Mouse (Mus musculus) forebrain, embryonic 12.5 days (tissue): ENCODE measurements around the gene Emp3. TPM values are rescaled to one million over a fixed set of nuclear protein-coding genes. Genes with fewer than 3 reads are reported as not detected.

Experiments used
- ATAC-seq: fragments of 200-750 bp; cut with Nextera tagmentation; 2 replicates; pipeline ENCODE4 v1.8.0; 2017; ENCODE audit warnings: moderate TSS enrichment; ENCODE audit not compliant: low FRiP score
- H3K27ac ChIP-seq: fragments of 300-500 bp; sonication (generic); 2 replicates; pipeline ENCODE4 v1.5.1; 2016; ENCODE audit warnings: mild to moderate bottlenecking
- H3K27me3 ChIP-seq: fragments of 300-500 bp; sonication (generic); 2 replicates; pipeline ENCODE4 v1.6.1; 2016; ENCODE audit warnings: mild to moderate bottlenecking
- H3K36me3 ChIP-seq: fragments of 300-500 bp; sonication (generic); replicated peaks from 2 replicates; pipeline ENCODE4 v1.6.1; 2016; ENCODE audit warnings: mild to moderate bottlenecking
- H3K4me1 ChIP-seq: fragments of 300-500 bp; sonication (generic); 2 replicates; pipeline ENCODE4 v1.6.1; 2016
- H3K4me2 ChIP-seq: fragments of 300-500 bp; sonication (generic); 2 replicates; pipeline ENCODE4 v1.6.1; 2016; ENCODE audit warnings: mild to moderate bottlenecking, moderate library complexity
- H3K4me3 ChIP-seq: fragments of 300-500 bp; sonication (generic); replicated peaks from 2 replicates; pipeline ENCODE4 v1.5.1; 2016; ENCODE audit warnings: mild to moderate bottlenecking
- H3K9ac ChIP-seq: fragments of 300-500 bp; sonication (generic); 2 replicates; pipeline ENCODE4 v1.6.1; 2016; ENCODE audit warnings: mild to moderate bottlenecking
- H3K9me3 ChIP-seq: fragments of 300-500 bp; sonication (generic); 2 replicates; pipeline ENCODE4 v1.6.1; 2016
- WGBS: fragments of 180-500 bp; shearing (Covaris S2); methylation state at CpG from one replicate; pipeline ENCODE4 v1.1.7; 2016; 5-methylcytosine and 5-hydroxymethylcytosine counted together
- polyA plus RNA-seq: library from polyadenylated mRNA; unstranded; fragments of >200 nt; fragmentation: Nextera tagmentation; extraction: Ambion mirVana; gene quantifications from 2 replicates; pipeline ENCODE4 v1.2.1, GENCODE M21; 2016

Gene Emp3
- polyA plus RNA-seq, 1 experiment from 2014 or later = 20.5 TPM

- H3K4me2 ChIP-seq = peak overlapping the region; percentile 58
- WGBS = 2% methylated on average over 37 of the region's 37 CpGs
- H3K9ac ChIP-seq = 0 out of 2 replicates have a peak overlapping the region, but pooled peaks have one; percentile 9
- H3K27me3 ChIP-seq = peaks cover 25% of the 10 kb centered on the region
- peak overlapping the region; percentile 41 for H3K4me3 ChIP-seq
- ATAC-seq = peak; percentile 92
- H3K27ac ChIP-seq = peak overlapping the region; percentile 78
- no peaks in the 10 kb centered on the region for H3K9me3 ChIP-seq
- H3K4me1 ChIP-seq = peaks cover 11% of the 10 kb centered on the region
- H3K36me3 ChIP-seq = no peaks in the 10 kb centered on the region
These were observed 1.9 kb upstream of the Emp3 start for GRCm38 (mm10) chr7:45922928-45923761.

GRCm38 (mm10) chr7:45921950-45922600 is 871 bp upstream of the Emp3 start:
- no peaks in the 10 kb centered on the region for H3K36me3 ChIP-seq
- peak overlapping the region; percentile 58 for H3K4me2 ChIP-seq
- no peak for ATAC-seq
- WGBS = 88% methylated on average over 12 of the region's 12 CpGs
- H3K27ac ChIP-seq = peak overlapping the region; percentile 78; the same call in 1 of the 2 replicates
- H3K9ac ChIP-seq = no peak overlapping the region
- no peaks in the 10 kb centered on the region for H3K9me3 ChIP-seq
- no peak overlapping the region for H3K4me3 ChIP-seq
- peaks cover 18% of the 10 kb centered on the region for H3K27me3 ChIP-seq
- H3K4me1 ChIP-seq = peaks cover 20% of the 10 kb centered on the region

- ATAC-seq = no peak
- H3K27me3 ChIP-seq = peaks cover 14% of the 10 kb centered on the region; the same call in 1 of the 2 replicates
- peak overlapping the region; percentile 7; the same call in 1 of the 2 replicates for H3K4me3 ChIP-seq
- H3K36me3 ChIP-seq = no peaks in the 10 kb centered on the region
- H3K9ac ChIP-seq = no peak overlapping the region
- H3K4me2 ChIP-seq = 0 out of 2 replicates have a peak overlapping the region, but pooled peaks have one; percentile 4
- 59% methylated on average over 9 of the region's 9 CpGs for WGBS
- no peaks in the 10 kb centered on the region for H3K9me3 ChIP-seq
- H3K4me1 ChIP-seq = peaks cover 34% of the 10 kb centered on the region
- H3K27ac ChIP-seq = no peak overlapping the region
These were observed 492 bp downstream of the Emp3 start for GRCm38 (mm10) chr7:45920583-45921241.

GRCm38 (mm10) chr7:45919761-45920160 is 1.4 kb downstream of the Emp3 start:
- Histone ChIP-seq H3K4me3 (no peak overlapping the region), H3K27me3 (peaks cover 14% of the 10 kb centered on the region; the same call in 1 of the 2 replicates), H3K36me3 (no peaks in the 10 kb centered on the region), H3K4me2 (0 out of 2 replicates have a peak overlapping the region, but pooled peaks have one; percentile 4), H3K27ac (no peak overlapping the region), H3K9me3 (no peaks in the 10 kb centered on the region), H3K4me1 (peaks cover 34% of the 10 kb centered on the region), H3K9ac (no peak overlapping the region)
- 83% methylated on average over 4 of the region's 4 CpGs for WGBS
- ATAC-seq = no peak

DNA sequence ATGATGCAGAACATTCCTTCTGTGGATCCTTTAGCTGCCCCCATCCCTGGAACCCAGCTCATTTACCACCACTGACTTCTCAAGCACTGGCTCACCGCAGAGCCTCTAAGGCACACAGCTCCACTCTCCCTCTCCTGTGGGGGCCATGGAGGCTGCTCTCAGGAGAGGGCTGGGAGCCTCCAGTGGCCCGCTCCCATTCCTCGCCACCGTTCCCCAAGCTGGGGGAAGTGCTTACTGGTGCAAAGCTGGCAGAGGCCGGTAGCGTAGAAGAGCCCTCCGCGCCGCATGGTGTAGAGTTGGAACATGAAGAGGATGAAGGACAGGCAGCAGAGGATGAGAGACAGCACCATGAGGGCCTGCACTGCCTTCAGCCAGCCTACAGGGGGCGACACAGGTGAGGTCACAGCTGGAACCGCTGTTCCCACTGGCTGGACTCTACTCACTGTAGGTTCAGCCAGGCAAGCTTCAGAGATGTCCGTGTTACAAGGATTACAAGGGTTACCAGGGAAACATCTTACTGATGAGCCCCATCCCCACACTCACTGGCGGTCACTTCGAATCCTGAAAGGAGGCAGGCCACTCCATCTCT is 2.0 kb downstream of the Emp3 start:
- Histone ChIP-seq H3K4me3 (no peak overlapping the region), H3K4me1 (peaks cover 34% of the 10 kb centered on the region), H3K4me2 (no peak overlapping the region), H3K27ac (no peak overlapping the region), H3K36me3 (no peaks in the 10 kb centered on the region), H3K27me3 (peaks cover 14% of the 10 kb centered on the region; the same call in 1 of the 2 replicates), H3K9me3 (no peaks in the 10 kb centered on the region), H3K9ac (no peak overlapping the region)
- WGBS = 58% methylated on average over 14 of the region's 14 CpGs
- no peak for ATAC-seq

DNA sequence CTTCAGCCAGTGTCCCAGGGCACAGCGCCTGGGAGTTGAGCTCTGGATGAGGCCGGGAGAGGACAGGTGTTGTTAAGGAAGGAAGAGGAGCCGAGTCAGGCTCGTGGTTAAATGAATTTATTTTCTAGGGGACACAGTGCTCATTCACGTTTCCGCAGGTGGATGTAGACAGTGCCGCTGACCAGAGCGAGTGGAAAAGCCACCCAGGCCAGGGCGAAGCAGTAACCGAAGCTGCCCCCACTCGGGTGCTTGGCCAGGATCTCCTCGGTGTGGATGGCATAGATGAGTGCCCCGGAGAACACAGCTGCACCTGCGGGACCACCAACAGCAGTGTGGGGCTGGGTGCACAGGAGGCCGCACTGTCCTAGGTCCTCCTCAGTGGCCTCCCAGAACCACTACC is 3.3 kb downstream of the Emp3 start:
- WGBS = 91% methylated on average over 15 of the region's 15 CpGs
- no peaks in the 10 kb centered on the region for H3K9me3 ChIP-seq
- H3K27me3 ChIP-seq = peaks cover 14% of the 10 kb centered on the region; the same call in 1 of the 2 replicates
- no peak overlapping the region for H3K9ac ChIP-seq
- no peak for ATAC-seq
- no peak overlapping the region for H3K4me2 ChIP-seq
- 0 out of 2 replicates have a peak, but pooled peaks cover 2% of the 10 kb centered on the region for H3K36me3 ChIP-seq
- H3K4me1 ChIP-seq = peaks cover 29% of the 10 kb centered on the region
- no peak overlapping the region for H3K4me3 ChIP-seq
- no peak overlapping the region for H3K27ac ChIP-seq

DNA sequence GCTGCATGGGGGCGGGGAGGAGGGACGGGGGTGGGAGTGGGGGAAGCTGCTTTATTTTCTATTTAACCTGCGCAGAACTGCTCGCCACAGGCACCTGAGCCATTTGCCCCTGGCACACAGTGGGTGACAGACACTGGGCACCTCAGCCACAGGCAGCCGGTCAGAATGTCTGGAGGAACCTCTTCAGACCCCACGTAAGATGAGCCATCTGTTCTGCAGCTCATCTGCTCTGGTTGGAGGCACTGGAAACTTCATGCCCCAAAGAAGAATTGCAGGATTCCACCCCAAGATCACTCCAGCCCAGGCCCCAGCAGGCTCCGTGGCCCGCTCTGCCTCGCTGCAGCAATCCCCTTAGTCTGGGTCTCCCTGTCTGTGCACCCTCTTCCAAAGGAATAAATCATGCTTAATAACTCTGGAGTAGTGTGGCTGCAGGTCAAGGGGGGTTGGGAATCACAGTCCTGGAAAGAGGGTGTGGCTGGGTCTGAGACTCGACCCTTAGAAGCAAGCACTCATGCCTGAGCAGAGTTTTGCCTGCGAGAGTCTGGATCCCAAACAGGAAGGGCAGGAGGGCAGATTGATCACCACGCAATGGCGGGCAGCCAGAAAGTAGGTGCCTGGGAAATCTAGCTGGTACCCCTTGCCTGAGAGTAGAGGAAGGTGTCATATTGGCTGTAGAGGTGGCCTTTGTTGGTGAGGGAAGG is 4.0 kb downstream of the Emp3 start:
- no peaks in the 10 kb centered on the region for H3K9me3 ChIP-seq
- WGBS = 39% methylated on average over 13 of the region's 13 CpGs
- H3K36me3 ChIP-seq = 0 out of 2 replicates have a peak, but pooled peaks cover 2% of the 10 kb centered on the region
- peak overlapping the region; percentile 50 for H3K4me2 ChIP-seq
- peak overlapping the region; percentile 91 for H3K27ac ChIP-seq
- H3K4me3 ChIP-seq = peak overlapping the region; percentile 24; the same call in 1 of the 2 replicates
- peak overlapping the region; percentile 26 for H3K9ac ChIP-seq
- ATAC-seq = no peak; the same call in none of the 2 replicates
- H3K4me1 ChIP-seq = peaks cover 23% of the 10 kb centered on the region
- H3K27me3 ChIP-seq = peaks cover 12% of the 10 kb centered on the region; the same call in 1 of the 2 replicates

- H3K4me1 ChIP-seq = peaks cover 23% of the 10 kb centered on the region
- WGBS = 33% methylated on average over 26 of the region's 26 CpGs
- H3K9ac ChIP-seq = peak overlapping the region; percentile 40
- peak overlapping the region; percentile 50 for H3K4me2 ChIP-seq
- peak overlapping the region; percentile 91 for H3K27ac ChIP-seq
- peak; percentile 90 for ATAC-seq
- 0 out of 2 replicates have a peak, but pooled peaks cover 2% of the 10 kb centered on the region for H3K36me3 ChIP-seq
- no peaks in the 10 kb centered on the region for H3K9me3 ChIP-seq
- H3K4me3 ChIP-seq = peak overlapping the region; percentile 24
- H3K27me3 ChIP-seq = 0 out of 2 replicates have a peak, but pooled peaks cover 8% of the 10 kb centered on the region
These were observed 4.9 kb downstream of the Emp3 start for GRCm38 (mm10) chr7:45916056-45917003.

DNA sequence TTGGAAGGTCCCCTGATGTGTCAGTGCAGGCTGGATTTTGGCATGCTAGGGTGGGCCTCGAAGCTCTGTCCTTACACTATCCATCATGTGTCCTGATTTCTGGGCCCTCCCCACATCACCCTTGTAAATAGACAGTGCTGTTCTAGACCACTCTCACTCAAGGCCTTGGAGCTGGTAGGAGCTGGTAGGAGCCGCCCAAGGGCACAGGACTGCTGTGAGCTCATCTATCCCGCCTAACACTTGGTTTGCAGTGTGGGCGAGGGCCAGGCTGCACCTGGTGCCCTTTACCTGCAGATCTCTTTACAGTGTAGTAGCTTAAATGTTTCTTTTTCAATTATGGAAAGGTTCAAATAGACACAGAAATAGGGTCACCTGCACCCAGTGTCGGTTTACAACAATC is 6.2 kb downstream of the Emp3 start:
- Histone ChIP-seq H3K36me3 (peaks cover 10% of the 10 kb centered on the region), H3K4me3 (no peak overlapping the region), H3K27me3 (no peaks in the 10 kb centered on the region), H3K27ac (no peak overlapping the region), H3K9ac (no peak overlapping the region), H3K4me1 (peaks cover 23% of the 10 kb centered on the region), H3K9me3 (no peaks in the 10 kb centered on the region), H3K4me2 (no peak overlapping the region)
- no peak for ATAC-seq
- 91% methylated on average over 5 of the region's 5 CpGs for WGBS

DNA sequence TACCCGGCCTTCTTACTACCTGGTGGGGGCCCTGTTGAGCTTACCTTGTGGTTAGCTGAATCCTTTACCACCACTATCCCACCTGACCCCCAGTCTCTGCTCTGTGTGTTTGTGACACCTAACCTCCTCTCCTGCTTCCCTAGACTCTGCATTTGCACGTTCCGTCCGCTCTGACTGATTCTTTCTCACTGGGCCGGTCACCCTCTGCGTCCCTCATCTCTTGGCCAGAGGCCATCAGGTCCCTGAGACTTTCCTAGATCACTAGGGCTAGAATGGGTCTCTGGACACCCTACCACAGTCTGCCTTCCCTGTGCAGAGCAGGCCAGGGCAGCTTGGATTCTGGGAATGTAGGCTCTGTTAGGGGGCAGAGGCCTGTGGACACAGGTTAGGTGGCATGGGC is 7.1 kb downstream of the Emp3 start:
- no peak for ATAC-seq

More for the DNA sequence above, 7.1 kb downstream of the Emp3 start:
- no peak overlapping the region for H3K4me3 ChIP-seq
- WGBS = 88% methylated on average over 6 of the region's 6 CpGs
- peaks cover 23% of the 10 kb centered on the region for H3K4me1 ChIP-seq
- H3K36me3 ChIP-seq = peaks cover 19% of the 10 kb centered on the region
- H3K27ac ChIP-seq = no peak overlapping the region
- no peaks in the 10 kb centered on the region for H3K9me3 ChIP-seq
- H3K9ac ChIP-seq = no peak overlapping the region
- no peak overlapping the region for H3K4me2 ChIP-seq
- no peaks in the 10 kb centered on the region for H3K27me3 ChIP-seq
